Mouse (Mus musculus) MEL (cell line): Measurements from ENCODE around the gene Dnajc15.

Source experiments
- CTCF ChIP-seq, 3 experiments: IDR thresholded peaks in 2 of 3; conservative IDR thresholded peaks in 1 of 3; 2 replicates each; pipeline ENCODE4 v1.5.1; 2011 to 2012; ENCODE audit warnings: low read length in 3 of 3, low read depth in 2 of 3, mild to moderate bottlenecking in 2 of 3, improper control_type of control experiment in 1 of 3, inconsistent platforms in 1 of 3, mixed read lengths in 1 of 3, moderate library complexity in 1 of 3; ENCODE audit not compliant: control insufficient read depth in 1 of 3, insufficient read depth in 1 of 3, poor library complexity in 1 of 3, severe bottlenecking in 1 of 3
- GATA1 ChIP-seq: IDR thresholded peaks from 2 replicates; pipeline ENCODE4 v1.6.1; 2011; ENCODE audit warnings: low read depth, low read length, improper control_type of control experiment
- KAT2A ChIP-seq: conservative IDR thresholded peaks from 2 replicates; pipeline ENCODE4 v1.6.1; 2012; ENCODE audit warnings: low read depth, low read length, improper control_type of control experiment, inconsistent platforms
- MAZ ChIP-seq: IDR thresholded peaks from 2 replicates; pipeline ENCODE4 v1.6.1; 2012; ENCODE audit warnings: low read depth, mild to moderate bottlenecking, inconsistent platforms, low read length, improper control_type of control experiment
- POLR2A ChIP-seq, 2 experiments: IDR thresholded peaks; 2 replicates each; pipeline ENCODE4 v1.6.1; 2011 to 2012; ENCODE audit warnings: low read length in 2 of 2, mild to moderate bottlenecking in 2 of 2, control low read depth in 1 of 2, improper control_type of control experiment in 1 of 2, low read depth in 1 of 2, moderate library complexity in 1 of 2; ENCODE audit not compliant: control insufficient read depth in 1 of 2, insufficient read depth in 1 of 2, poor library complexity in 1 of 2
- UBTF ChIP-seq: IDR thresholded peaks from 2 replicates; pipeline ENCODE4 v1.6.1; 2012; ENCODE audit warnings: low read depth, mild to moderate bottlenecking, inconsistent platforms, low read length, improper control_type of control experiment, moderate library complexity, borderline replicate concordance; ENCODE audit not compliant: insufficient read depth

DNA sequence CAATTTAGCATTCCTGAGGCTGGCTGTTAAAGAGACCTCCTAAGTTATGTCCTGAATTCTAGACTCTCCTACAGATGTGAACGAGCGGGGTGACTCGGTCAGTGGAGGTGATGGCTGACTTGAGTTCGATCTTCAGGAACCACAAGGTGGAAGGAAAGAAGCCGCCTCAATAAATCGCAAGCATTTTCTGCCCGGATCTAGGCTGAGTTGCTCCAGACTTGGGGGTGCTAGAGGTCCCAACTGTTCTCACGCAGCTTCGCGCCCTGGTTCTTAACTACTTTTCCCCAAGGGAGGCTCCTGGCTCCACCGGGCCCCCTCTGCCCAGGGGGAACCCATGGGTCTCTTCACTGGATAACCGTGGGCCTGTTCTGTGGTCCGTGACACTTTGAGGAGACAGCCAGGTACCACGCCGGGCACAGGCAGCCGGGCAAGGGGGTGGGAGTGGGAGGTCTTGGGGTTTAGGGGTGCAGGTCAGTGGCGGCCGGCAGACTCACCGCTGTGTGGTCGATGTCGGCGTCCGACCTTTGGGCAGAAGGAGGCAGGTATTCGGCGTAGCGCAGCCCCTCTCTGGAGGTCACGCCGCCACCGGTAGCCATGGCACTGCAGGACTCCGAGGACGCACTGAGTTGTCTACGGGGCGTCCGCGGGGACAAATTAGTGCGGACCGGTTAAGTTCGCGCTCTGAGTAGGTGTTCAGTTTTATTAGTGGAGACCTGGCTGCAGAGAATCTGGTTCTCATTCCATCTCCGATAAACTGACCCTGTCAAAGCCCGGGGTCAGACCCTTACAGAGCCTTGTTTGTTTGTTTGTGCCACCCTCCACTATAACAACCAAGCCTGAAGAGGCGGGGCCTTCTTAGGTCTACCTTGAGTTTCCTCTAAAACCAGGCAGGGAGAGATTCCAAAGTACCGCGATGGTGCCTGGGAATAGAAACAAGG, at the start of gene Dnajc15:
- TF ChIP-seq CTCF (IDR thresholded peaks at IDR 0.05 in 2 of 3, conservative IDR thresholded peaks at IDR 0.05 in 1 of 3; ENCODE audit: control insufficient read depth in 1 of 3, insufficient read depth in 1 of 3, low read depth in 2 of 3, low read length in 3 of 3, poor library complexity in 1 of 3, severe bottlenecking in 1 of 3) (no peak), KAT2A (no peak), MAZ (no peak), UBTF (no peak), POLR2A (IDR thresholded peaks at IDR 0.05; ENCODE audit: control insufficient read depth in 1 of 2, insufficient read depth in 1 of 2, low read depth in 1 of 2, low read length in 2 of 2, poor library complexity in 1 of 2) (no peak), GATA1 (no peak)
